Mouse (Mus musculus): ENCODE results near the gene Prdm16.

Gene Prdm16

GRCm38 (mm10) chr4:154602409-154602808 is 34.3 kb downstream of the Prdm16 start:
- DNase-seq: peak; percentile 59 to 78

DNA sequence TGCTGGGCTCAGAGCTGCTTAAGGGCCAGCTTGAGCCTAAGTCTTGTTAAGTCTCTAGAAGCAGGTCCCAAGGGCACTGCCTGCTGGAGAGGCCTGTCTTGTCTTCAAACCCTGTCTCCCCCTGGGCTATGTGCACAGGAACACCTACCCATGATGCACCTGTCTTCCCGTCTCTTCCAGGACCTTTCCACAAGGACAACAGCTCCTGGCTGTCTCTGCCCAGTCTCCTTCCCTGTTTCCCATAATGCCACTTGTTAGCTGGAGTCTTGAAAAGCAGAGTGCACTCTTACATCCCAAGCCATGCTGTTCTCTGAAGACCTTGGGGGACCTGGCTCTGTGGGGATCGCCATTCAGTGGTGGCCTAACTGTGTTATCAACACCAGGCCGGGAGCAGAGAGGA is 35.7 kb downstream of the Prdm16 start:
- DNase-seq: no peak

- no peak for DNase-seq
Measured at GRCm38 (mm10) chr4:154599977-154600376, 36.7 kb downstream of the Prdm16 start.

GRCm38 (mm10) chr4:154598357-154598756 is 38.3 kb downstream of the Prdm16 start:
- DNase-seq: no peak

DNA sequence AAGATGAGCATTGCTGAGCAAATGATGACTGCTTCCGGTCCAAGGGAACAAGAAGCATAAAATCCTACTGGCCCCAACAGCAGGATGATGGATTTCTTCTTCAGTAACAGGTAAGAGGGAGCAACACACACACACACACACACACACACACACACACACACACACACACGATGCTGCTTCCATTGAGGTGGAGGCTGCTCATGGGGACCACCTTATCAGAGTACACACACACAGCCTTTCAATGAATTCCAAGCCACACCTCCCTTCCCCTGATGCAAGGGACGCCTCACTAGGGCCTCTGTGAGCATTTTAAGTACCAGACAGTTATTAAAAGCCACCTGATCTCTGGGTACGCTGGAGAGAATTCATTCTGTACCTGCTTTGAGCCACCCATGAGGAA is 39.9 kb downstream of the Prdm16 start:
- no peak for DNase-seq

DNA sequence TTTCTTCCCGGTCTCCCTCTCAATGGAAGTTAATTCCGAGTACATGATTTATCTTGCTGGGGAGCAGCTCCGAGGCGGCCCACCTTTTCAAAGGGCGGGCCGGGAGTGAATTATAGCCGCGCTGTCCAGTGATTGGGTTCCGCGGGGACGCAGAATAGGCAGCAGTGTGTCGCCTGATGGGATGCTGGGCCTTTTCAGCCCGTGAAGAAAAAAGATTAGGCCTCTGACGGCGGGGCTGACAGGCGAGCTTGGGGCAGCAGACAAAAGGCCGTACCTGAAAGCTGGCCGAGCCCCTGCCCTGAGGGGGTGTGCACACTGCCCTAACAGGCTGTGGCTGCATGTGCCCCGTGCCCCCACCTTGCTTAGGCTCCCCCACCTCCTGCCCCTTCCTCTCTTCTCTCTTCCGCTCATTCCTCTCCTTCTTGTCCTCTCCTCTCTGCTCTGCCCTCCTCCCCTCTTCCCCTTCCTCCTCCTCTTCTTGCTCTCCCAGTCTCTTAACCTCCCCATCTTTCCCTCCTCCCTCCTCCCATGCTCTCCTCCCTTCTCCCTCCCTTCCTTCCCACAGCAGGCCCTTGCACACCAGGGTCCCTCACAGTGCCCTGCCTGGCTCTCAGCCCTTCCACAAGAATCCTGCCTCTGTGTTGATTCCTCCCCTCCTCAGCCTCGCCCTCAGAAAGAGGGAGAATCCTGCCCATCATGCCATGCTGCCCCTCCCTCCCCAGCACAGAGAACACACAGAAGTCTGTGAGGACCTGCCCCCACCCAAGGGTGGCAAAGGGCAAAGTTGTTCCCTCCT is 41.7 kb downstream of the Prdm16 start:
- DNase-seq: no peak

GRCm38 (mm10) chr4:154594116-154594760 is 42.4 kb downstream of the Prdm16 start:
- no peak for DNase-seq

GRCm38 (mm10) chr4:154592562-154592961 is 44.1 kb downstream of the Prdm16 start:
- DNase-seq: no peak

DNA sequence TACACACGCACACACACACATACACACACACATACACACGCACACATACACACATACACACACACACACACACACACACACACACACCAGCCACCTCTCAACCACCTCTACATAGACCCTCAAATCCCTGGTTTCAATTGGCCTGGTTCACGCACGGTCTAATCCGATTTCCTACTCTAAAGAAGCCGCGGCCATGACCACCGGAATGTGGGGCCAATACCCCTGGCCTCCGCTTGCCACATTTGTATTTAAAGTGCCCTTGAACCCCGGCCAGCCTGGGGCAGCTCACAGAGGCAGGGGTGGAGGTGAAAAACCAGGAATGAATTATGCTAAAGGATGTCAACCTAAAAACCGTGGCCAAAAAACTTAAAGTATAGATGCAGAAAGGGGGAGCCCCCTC is 45.8 kb downstream of the Prdm16 start:
- no peak for DNase-seq

DNA sequence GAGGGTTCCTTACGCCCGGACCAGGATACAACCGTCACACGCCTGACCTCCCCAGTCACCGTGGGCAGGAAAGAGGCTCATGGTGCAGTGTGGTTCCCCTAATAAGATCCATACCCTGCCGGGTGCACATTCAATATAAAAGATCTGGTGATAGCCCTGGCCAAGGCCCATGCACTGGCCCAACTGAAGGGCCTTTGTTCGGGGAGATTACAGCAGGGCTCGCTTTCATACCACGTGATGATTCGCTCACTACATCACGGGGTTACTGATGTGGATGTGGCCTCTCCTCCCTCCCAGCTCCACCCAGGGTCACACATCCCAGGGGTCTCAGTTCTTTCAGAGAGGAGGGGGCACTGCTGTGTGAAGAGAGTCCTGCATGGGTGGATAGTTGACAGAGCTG is 50.3 kb downstream of the Prdm16 start:
- no peak for DNase-seq

DNA sequence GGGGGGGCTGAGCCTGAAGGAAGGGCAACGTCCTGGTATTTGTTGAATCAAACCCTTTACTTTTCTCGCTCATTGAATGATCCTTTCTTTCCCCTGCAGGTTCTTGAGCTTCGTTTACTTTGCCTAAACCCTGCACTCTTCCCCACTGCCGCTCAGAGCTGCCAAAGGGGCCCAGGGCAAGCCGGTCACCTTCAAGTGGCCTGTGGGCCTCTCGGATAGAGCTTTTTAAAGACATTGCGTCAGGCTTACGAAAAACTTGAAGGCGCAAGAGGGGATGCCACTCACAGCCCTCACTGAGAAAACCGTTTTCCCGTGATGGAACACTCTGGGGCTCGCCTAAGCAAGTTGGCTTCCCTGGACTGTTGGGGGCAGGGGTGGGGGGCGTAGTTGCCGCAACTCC is 50.9 kb downstream of the Prdm16 start:
- no peak for DNase-seq

DNA sequence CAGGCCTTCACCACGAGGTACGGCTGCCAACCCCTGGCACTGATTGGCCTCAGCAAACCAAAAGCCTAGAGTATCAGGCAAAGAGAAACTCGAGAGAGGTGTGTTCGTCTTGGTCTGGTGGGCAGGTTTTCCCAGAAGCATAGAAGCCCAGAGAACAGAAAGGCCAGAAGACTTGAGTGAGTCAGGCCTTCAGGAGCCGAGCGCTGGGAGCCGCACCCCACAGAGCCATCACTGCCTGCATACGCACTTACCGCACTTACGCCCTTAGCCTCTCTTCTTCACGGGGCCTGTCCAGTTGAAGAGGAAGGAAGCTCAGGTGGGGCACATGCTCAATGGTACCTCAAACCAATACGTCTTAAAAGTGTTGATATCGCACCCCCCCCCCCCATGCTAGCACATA is 53.0 kb downstream of the Prdm16 start:
- no peak for DNase-seq

DNA sequence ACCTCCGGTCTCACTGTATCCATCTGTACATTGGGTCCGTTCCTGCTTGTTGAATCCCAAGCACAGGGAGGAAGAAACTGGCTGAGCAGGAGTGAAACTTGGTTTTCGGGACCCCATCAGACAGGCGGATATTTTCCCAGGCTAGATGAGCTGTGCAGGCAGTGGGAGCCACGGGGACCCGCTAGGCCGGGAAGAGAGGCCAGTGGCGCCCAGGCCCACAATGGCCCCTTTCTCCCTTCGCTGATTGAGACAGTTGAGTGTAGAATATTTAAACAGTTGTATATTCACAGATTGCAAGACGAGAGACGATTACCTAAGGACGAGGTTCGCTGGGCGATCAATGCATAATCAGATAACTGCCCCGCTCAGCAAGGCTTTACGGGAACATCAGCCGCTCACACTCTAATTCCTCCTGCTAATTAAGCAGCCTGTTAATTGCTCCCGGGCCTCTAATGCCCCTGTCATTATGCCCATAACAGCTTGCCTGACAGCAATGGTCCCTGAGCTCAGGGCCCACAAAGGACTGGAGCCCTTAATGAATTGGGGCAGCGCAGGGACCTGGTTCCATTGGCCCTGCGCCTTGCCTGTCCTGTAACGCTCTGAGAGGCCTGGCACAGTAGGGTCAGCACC is 54.0 kb downstream of the Prdm16 start:
- DNase-seq: no peak

- no peak for DNase-seq
Measured at GRCm38 (mm10) chr4:154581261-154581886, 55.3 kb downstream of the Prdm16 start.

DNA sequence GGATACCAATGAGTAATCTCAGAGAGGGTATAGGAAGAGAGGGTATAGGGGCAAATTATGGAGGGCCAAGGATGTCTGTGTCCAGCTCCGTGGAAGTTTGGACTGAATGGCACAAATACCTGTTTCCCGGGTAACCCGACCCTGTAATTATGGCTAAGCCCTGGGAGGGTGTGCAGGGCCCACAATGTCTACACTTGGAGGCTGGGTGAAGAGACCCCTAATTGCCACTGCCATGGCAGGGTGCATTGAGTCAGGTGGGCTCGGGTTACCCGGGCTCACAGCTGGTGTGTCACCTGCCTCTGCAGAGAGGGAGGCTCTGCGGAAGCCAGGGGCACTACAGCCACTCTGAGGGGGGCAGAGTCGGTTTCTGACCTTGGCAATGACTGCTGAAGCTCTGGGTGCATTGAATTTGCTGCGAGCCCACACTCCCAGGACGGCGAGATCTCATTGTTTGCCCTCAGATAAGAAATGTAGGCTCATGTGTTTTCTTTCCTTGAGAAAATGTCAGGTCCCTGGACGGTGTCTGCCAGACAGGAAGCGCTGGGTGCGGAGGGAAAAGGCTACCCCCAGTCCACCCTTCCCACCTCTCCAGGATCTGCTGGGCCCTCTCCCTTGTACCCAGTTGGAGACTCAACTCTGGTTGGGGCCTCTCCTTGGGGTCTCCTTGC is 62.3 kb downstream of the Prdm16 start:
- DNase-seq: no peak

GRCm38 (mm10) chr4:154570451-154570881 is 66.2 kb downstream of the Prdm16 start:
- no peak for DNase-seq

DNA sequence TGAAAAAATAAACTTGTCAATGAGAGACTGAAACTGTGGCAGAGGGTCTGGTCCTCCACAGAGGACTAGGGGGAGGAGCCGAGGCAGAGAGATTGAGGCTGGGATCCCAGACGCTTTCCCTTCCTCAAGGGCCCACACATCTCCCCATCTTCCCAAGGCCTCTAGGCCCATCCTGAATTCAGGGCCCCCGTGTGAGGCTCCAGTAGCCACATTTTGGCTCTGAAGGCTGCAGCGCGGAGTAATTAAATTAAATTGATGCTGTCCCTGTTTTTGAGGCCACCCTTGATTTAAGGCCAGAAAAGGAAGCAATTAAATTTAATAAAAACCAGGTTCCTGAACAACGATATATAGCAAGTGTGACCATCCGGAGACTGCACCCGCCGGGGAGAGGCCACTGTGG is 66.8 kb downstream of the Prdm16 start:
- DNase-seq: no peak

GRCm38 (mm10) chr4:154568798-154569197 is 67.9 kb downstream of the Prdm16 start:
- DNase-seq: no peak

- no peak for DNase-seq
Measured at GRCm38 (mm10) chr4:154567942-154568341, 68.7 kb downstream of the Prdm16 start.

DNA sequence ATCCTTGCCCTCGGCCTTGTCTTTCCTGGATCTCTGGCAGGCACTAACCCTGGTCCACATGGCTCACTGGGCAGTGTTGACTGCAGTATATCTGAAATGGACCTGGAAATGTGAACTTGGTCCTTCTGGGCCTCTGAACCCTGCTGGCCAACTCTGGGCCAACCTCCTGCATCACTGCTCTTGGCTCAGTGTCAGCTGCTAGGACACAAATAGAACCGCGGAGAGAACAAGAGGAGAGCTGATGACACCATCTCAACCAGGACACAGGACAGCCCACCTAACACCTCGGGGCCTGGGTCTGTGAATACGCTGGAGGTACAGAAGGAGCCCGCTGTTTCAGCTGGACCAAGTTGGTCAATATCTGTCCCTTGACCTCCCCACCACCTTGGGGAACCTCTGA is 73.5 kb downstream of the Prdm16 start:
- no peak for DNase-seq

DNA sequence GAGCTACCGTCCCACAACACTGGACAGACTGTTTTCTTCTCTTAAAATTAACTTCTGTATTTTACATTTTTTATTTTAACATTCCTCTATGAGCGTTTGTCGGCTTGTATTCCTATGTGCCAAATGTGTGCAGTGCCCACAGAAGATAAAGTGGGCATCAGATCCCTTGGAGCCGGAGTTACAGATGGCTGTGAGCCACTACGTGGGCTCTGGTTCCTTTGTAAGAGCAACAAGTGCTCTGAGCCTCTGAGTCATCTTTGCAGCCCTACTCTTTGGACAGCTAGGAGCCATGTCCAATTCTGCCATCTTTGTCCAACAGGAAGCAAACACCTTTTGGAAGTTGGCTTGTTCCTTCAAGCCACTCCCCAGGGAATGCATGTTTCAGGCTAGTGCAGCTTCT is 78.6 kb downstream of the Prdm16 start:
- DNase-seq: no peak

GRCm38 (mm10) chr4:154557168-154557567 is 79.5 kb downstream of the Prdm16 start:
- no peak for DNase-seq

DNA sequence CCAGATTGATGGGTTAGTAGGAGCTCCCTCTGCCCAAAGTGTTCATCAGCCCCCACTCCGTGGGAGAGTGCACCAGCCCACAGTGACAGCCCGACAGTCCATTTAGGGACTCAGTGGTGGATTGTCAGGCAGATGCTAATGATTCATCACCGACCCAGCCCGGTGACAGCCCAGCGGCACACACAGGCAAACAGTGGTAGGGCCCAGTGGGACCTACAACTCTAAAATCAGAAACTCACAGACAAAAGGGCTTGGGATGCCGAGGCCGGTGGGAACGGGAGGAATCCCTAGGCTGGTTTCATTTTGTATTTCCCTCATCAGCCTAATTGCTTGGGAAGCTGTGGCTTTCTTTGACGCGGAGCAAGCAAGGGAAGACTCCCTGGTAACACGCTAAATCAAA is 80.3 kb downstream of the Prdm16 start:
- no peak for DNase-seq
